14 mouse cellular contexts compared by ENCODE assay signal in the genomic region with DNA sequence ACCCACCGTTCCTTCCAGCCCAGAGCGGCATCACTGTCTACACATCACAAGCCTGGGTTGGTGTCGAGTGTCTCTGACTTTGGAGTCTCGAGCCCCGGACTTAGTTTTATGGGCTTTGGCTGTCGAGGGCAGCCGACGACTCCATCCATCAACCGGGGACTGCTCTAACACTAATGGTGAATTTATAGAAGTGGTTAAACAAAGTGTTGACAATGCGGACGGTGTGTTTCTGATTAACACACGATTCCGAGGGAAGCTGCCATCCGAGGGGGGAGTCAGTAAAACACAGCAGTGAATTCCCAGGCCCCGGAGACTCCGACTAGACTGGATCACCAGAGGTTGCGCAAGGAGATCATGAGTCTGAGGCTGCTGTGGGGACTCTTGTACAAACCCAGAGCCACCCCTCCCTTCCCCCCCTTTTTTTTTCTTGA.
DNase-seq lines count a peak whose midpoint lies in the region; ATAC-seq lines count a peak whose summit lies in the region.
"Had no signal": no experiment of that assay in that cellular context is flagged by ENCODE, and none has a peak within 500 bp of the region (broad histone marks: within the 10 kb centered on the region; RNA-seq: fewer than 3 reads in every experiment).

No protein-coding gene starts in this region.

- H3K9ac ChIP-seq in hindbrain, embryonic 12.5 days, result no peak overlapping the region
- H3K9ac ChIP-seq: forebrain, postnatal 0 days; hindbrain, embryonic 13.5 days had no signal

- H3K36me3 ChIP-seq in hindbrain, embryonic 10.5 days, result no peaks in the 10 kb centered on the region
- no peaks in the 10 kb centered on the region for H3K36me3 ChIP-seq in hindbrain, embryonic 12.5 days
- H3K36me3 ChIP-seq: hindbrain, embryonic 13.5 days had no signal

- no peak for DNase-seq in hindbrain, embryonic 10.5 days (ENCODE audit: low spot score)
- DNase-seq in 3T3-L1 (ENCODE audit: low read depth, low spot score), result peak; percentile 96
- peak; percentile 76 for DNase-seq in embryo, embryonic 10 days (ENCODE audit: low spot score)
- peak; percentile 92 for DNase-seq in hindlimb bud, embryonic 11.5 days (ENCODE audit: extremely low spot score, low read depth, low spot score)
- no peak for DNase-seq in left cerebral cortex, postnatal 25 days (ENCODE audit: low spot score in 2 of 2)
- no peak for DNase-seq in urinary bladder, adult 18-20 months (ENCODE audit: low spot score in 2 of 2)
- DNase-seq: adrenal gland, postnatal 36 days; cerebellum, postnatal 10 days; forebrain, postnatal 0 days; right cerebral cortex, postnatal 4 days had no signal

- 61% methylated on average over 17 of the region's 17 CpGs for WGBS in hindbrain, embryonic 10.5 days
- 42% methylated on average over 17 of the region's 17 CpGs for WGBS in hindbrain, embryonic 12.5 days

- no peak overlapping the region for H3K4me3 ChIP-seq in hindbrain, embryonic 10.5 days
- H3K4me3 ChIP-seq in hindbrain, embryonic 12.5 days, result no peak overlapping the region
- H3K4me3 ChIP-seq: hindbrain, embryonic 13.5 days had no signal

- H3K27me3 ChIP-seq in hindbrain, embryonic 10.5 days (ENCODE audit: insufficient read depth, poor library complexity, severe bottlenecking), result no peaks in the 10 kb centered on the region
- H3K27me3 ChIP-seq in hindbrain, embryonic 12.5 days, result no peaks in the 10 kb centered on the region

- intact Hi-C loops in left cerebral cortex, postnatal 25 days (cut with DNase I), result no loop called here

- H3K9me3 ChIP-seq in hindbrain, embryonic 10.5 days, result no peaks in the 10 kb centered on the region
- H3K9me3 ChIP-seq in hindbrain, embryonic 12.5 days (replicated peaks), result no peaks in the 10 kb centered on the region
- H3K9me3 ChIP-seq: hindbrain, embryonic 13.5 days had no signal

- peak overlapping the region; percentile 57; the same call in 1 of the 2 replicates for H3K27ac ChIP-seq in hindbrain, embryonic 10.5 days
- no peak overlapping the region for H3K27ac ChIP-seq in hindbrain, embryonic 12.5 days
- H3K27ac ChIP-seq: hindbrain, embryonic 13.5 days; macrophage had no signal

- H3K4me2 ChIP-seq in hindbrain, embryonic 12.5 days (replicated peaks), result no peak overlapping the region
- H3K4me2 ChIP-seq: hindbrain, embryonic 13.5 days had no signal

- peaks cover 49% of the 10 kb centered on the region for H3K4me1 ChIP-seq in hindbrain, embryonic 10.5 days (replicated peaks)
- H3K4me1 ChIP-seq in hindbrain, embryonic 12.5 days, result peaks cover 26% of the 10 kb centered on the region

- no peak for ATAC-seq in hindbrain, embryonic 12.5 days (ENCODE audit: low FRiP score)
- ATAC-seq in megakaryocyte, adult 5-6 weeks (ENCODE audit: poor library complexity, severe bottlenecking), result no peak
- ATAC-seq: forebrain, postnatal 0 days had no signal

Comparison
In these comparisons a context has a peak if more than half of its experiments do, and no peak if none do; other contexts are left out.
1. DNase-seq: peak in 3T3-L1 (single experiment), embryo, embryonic 10 days (single experiment) and hindlimb bud, embryonic 11.5 days (single experiment); none in hindbrain, embryonic 10.5 days (single experiment), left cerebral cortex, postnatal 25 days (0 of 2) and urinary bladder, adult 18-20 months (0 of 2).